Mouse (Mus musculus): ENCODE measurements around the gene Runx2. TPM values are rescaled to one million over a fixed set of nuclear protein-coding genes. Genes with fewer than 3 reads are reported as not detected.

Runx2 gene
- polyA plus RNA-seq, 1 experiment = 7.9 TPM

GRCm38 (mm10) chr17:44706531-44706930 lies 108.1 kb downstream of the Runx2 start:
- TF ChIP-seq POLR2A (IDR thresholded peaks at IDR 0.05; ENCODE audit: borderline replicate concordance, low read depth, low read length) (no peak), CTCF (IDR thresholded peaks at IDR 0.05; ENCODE audit: low read depth, low read length) (no peak)
- Histone ChIP-seq H3K27ac (ENCODE audit: insufficient read depth, low read depth, low read length) (no peak overlapping the region), H3K4me1 (ENCODE audit: control insufficient read depth, insufficient read depth, low read length) (peaks cover 44% of the 10 kb centered on the region), H3K4me3 (ENCODE audit: insufficient read depth, low read length) (no peak overlapping the region)

DNA sequence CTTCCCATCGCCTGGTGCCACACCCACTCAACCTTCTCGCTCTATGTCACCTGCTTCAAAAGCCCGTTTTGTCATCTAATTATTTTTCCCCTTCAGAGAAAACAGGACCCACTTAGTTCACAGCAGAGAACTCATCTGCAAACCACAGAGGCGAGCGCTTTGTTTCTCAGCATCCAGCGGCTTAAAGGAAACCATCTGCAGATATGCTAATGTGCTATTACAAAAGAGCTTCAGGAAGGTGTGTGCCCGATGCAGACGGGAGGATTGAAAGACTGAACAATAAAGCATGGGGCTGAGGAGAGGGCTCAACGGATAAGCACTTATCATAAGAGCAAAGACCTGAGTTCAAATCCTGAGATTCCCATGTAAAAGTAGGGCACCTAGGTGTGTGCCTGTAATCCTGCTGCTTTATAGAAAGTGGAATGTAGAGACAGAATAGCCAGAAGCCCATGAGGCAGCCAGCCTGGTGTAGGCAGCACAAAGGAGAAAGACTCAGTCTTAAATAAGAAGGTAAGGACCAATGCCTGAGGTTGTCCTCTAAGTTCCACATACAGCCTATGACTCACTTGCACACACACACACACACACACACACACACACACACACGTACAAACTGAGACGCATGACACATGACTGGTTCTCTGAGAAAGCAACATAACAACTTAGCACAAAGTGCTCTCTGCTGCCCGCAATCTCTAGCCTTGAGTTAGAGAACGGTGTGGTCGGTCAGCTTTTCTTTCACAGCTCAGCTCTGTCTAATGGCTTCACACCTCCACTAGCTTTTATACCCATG lies 111.9 kb downstream of the Runx2 start:
- H3K4me3 ChIP-seq (ENCODE audit: insufficient read depth, low read length) = no peak overlapping the region
- peaks cover 31% of the 10 kb centered on the region for H3K4me1 ChIP-seq (ENCODE audit: control insufficient read depth, insufficient read depth, low read length)
- H3K27ac ChIP-seq (ENCODE audit: insufficient read depth, low read depth, low read length) = no peak overlapping the region; the same call in 1 of the 2 replicates
- no peak for TF ChIP-seq CTCF (IDR thresholded peaks at IDR 0.05; ENCODE audit: low read depth, low read length)
- no peak for TF ChIP-seq POLR2A (IDR thresholded peaks at IDR 0.05; ENCODE audit: borderline replicate concordance, low read depth, low read length)

- Histone ChIP-seq H3K4me3 (ENCODE audit: insufficient read depth, low read length) (no peak overlapping the region), H3K4me1 (ENCODE audit: control insufficient read depth, insufficient read depth, low read length) (peaks cover 33% of the 10 kb centered on the region), H3K27ac (ENCODE audit: insufficient read depth, low read depth, low read length) (no peak overlapping the region)
- TF ChIP-seq POLR2A (IDR thresholded peaks at IDR 0.05; ENCODE audit: borderline replicate concordance, low read depth, low read length) (no peak), CTCF (IDR thresholded peaks at IDR 0.05; ENCODE audit: low read depth, low read length) (no peak)
Observed at GRCm38 (mm10) chr17:44701531-44701930, 113.1 kb downstream of the Runx2 start.

DNA sequence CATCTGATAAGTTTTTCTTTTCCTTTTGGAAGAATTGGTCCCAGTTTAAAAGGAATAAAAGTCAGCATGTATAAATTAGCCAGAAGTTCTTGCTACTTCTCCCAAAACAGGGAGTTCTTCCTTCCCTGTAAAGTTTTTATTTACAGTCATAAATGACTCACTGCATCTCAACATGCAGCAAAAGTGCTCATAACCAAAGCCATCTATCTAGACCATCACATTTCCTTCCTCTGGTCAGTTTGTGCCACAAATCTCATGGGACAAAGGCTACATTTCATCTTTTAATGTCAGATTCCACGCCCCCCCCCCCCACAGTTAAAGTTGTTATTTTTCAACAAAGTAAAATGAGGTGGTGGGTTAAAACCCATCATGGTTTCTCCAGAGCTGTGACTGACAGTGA lies 114.3 kb downstream of the Runx2 start:
- H3K27ac ChIP-seq (ENCODE audit: insufficient read depth, low read depth, low read length) = no peak overlapping the region
- no peak overlapping the region for H3K4me3 ChIP-seq (ENCODE audit: insufficient read depth, low read length)
- peaks cover 33% of the 10 kb centered on the region for H3K4me1 ChIP-seq (ENCODE audit: control insufficient read depth, insufficient read depth, low read length)
- no peak for TF ChIP-seq POLR2A (IDR thresholded peaks at IDR 0.05; ENCODE audit: borderline replicate concordance, low read depth, low read length)
- TF ChIP-seq CTCF (IDR thresholded peaks at IDR 0.05; ENCODE audit: low read depth, low read length) = no peak

DNA sequence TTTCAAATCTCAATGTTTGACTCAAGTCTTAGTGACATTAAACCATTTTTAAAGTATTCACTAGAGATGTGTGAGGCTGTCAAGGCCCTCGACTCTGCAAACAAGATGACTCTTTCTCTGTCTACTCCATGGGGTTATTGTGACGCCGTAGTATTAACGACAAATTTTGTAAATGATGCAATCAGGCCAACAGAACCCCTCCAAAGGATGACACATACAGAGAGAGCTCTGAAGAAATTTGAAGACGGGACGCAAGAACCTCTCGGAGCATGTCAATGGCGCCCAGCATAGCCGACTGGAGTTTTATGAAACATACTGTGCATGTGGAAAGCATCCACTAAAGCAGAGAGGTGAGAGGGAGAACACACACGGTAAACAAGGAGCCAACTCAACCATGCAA lies 117.5 kb downstream of the Runx2 start:
- Histone ChIP-seq H3K27ac (ENCODE audit: insufficient read depth, low read depth, low read length) (no peak overlapping the region), H3K4me1 (ENCODE audit: control insufficient read depth, insufficient read depth, low read length) (peaks cover 27% of the 10 kb centered on the region), H3K4me3 (ENCODE audit: insufficient read depth, low read length) (no peak overlapping the region)
- TF ChIP-seq CTCF (IDR thresholded peaks at IDR 0.05; ENCODE audit: low read depth, low read length) (no peak), POLR2A (IDR thresholded peaks at IDR 0.05; ENCODE audit: borderline replicate concordance, low read depth, low read length) (no peak)

- no peak for TF ChIP-seq POLR2A (IDR thresholded peaks at IDR 0.05; ENCODE audit: borderline replicate concordance, low read depth, low read length)
- TF ChIP-seq CTCF (IDR thresholded peaks at IDR 0.05; ENCODE audit: low read depth, low read length) = no peak
- Histone ChIP-seq H3K4me3 (ENCODE audit: insufficient read depth, low read length) (no peak overlapping the region), H3K27ac (ENCODE audit: insufficient read depth, low read depth, low read length) (no peak overlapping the region), H3K4me1 (ENCODE audit: control insufficient read depth, insufficient read depth, low read length) (peaks cover 37% of the 10 kb centered on the region)
Observed at GRCm38 (mm10) chr17:44693552-44693951, 121.0 kb downstream of the Runx2 start.

DNA sequence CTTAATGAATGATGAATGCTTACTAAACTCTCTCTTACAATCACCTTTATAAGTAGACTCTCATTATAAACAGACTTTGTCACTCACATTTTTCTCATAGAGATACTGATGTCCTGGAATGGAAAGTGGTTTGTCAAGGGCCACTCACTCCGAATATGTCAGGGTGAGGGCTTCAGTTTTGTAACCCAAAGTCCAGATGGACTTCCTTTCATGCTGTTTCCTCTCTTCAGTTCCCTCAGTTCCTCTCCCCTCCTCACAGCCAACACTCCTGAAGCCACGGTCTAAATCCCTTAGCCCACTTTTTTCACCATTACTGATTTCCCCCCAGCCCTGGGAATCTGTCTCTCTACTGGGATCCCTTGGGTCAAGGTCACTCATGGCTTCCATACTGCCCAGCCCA lies 123.1 kb downstream of the Runx2 start:
- H3K4me1 ChIP-seq (ENCODE audit: control insufficient read depth, insufficient read depth, low read length) = peaks cover 35% of the 10 kb centered on the region
- H3K4me3 ChIP-seq (ENCODE audit: insufficient read depth, low read length) = no peak overlapping the region
- H3K27ac ChIP-seq (ENCODE audit: insufficient read depth, low read depth, low read length) = peak overlapping the region; percentile 54
- TF ChIP-seq CTCF (IDR thresholded peaks at IDR 0.05; ENCODE audit: low read depth, low read length) (no peak), POLR2A (IDR thresholded peaks at IDR 0.05; ENCODE audit: borderline replicate concordance, low read depth, low read length) (no peak)

GRCm38 (mm10) chr17:44690410-44691035 lies 124.1 kb downstream of the Runx2 start:
- peak overlapping the region; percentile 23; the same call in 1 of the 2 replicates for H3K27ac ChIP-seq (ENCODE audit: insufficient read depth, low read depth, low read length)
- H3K4me1 ChIP-seq (ENCODE audit: control insufficient read depth, insufficient read depth, low read length) = peaks cover 39% of the 10 kb centered on the region
- TF ChIP-seq CTCF (IDR thresholded peaks at IDR 0.05; ENCODE audit: low read depth, low read length) (no peak), POLR2A (IDR thresholded peaks at IDR 0.05; ENCODE audit: borderline replicate concordance, low read depth, low read length) (no peak)
- no peak overlapping the region for H3K4me3 ChIP-seq (ENCODE audit: insufficient read depth, low read length)

DNA sequence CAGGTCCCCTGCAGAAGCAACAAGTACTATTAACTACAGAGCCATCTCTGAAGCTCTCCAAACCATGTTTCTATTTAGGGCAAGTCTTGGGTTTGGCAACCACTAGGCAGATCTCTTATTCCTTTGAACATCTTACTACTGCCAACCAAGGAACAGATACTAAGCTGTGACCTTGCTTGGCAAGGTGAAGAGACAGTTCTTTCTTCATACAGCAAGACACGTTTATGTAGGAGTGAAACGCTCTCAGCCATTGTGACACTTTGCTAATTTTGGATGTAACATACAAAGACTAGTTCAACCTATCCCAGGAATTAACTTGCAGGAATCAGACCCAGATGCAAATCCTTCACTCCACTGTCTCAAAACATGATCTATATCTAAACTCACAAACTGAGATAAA lies 126.3 kb downstream of the Runx2 start:
- peaks cover 37% of the 10 kb centered on the region for H3K4me1 ChIP-seq (ENCODE audit: control insufficient read depth, insufficient read depth, low read length)
- no peak for TF ChIP-seq POLR2A (IDR thresholded peaks at IDR 0.05; ENCODE audit: borderline replicate concordance, low read depth, low read length)
- no peak for TF ChIP-seq CTCF (IDR thresholded peaks at IDR 0.05; ENCODE audit: low read depth, low read length)
- H3K4me3 ChIP-seq (ENCODE audit: insufficient read depth, low read length) = no peak overlapping the region
- H3K27ac ChIP-seq (ENCODE audit: insufficient read depth, low read depth, low read length) = no peak overlapping the region

DNA sequence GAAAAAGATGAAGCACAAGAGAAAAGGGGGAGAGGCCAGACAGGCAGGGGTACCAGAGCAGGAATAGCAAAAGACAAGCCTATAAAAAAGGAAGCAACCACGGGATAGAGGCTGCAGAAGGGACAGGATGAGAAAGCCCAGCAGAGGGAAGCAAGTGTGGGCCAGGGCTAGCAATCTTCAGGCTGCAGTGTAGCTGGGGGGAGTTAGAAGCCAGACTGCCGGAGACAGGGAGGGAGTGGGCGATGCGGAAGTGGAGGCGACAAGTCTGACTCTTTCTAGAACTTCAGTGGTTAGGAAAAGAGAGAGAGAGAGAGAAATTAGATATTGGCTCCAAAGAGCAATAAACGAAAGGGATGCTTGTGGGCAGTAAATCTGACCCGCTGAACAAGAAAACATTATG lies 129.1 kb downstream of the Runx2 start:
- no peak for TF ChIP-seq POLR2A (IDR thresholded peaks at IDR 0.05; ENCODE audit: borderline replicate concordance, low read depth, low read length)
- TF ChIP-seq CTCF (IDR thresholded peaks at IDR 0.05; ENCODE audit: low read depth, low read length) = 0 out of 2 replicates have a peak, but pooled peaks have one; percentile 16
- H3K27ac ChIP-seq (ENCODE audit: insufficient read depth, low read depth, low read length) = no peak overlapping the region
- no peak overlapping the region for H3K4me3 ChIP-seq (ENCODE audit: insufficient read depth, low read length)
- peaks cover 24% of the 10 kb centered on the region for H3K4me1 ChIP-seq (ENCODE audit: control insufficient read depth, insufficient read depth, low read length)

Measured in bone marrow macrophage, adult 2 months (primary cell).